Mouse (Mus musculus): ENCODE results near the gene Fyb. TPM values are rescaled to one million over a fixed set of nuclear protein-coding genes. Genes with fewer than 3 reads are reported as not detected.
"Not testable (repeated sequence)": the region's sequence is repeated elsewhere in the genome, so short reads cannot be mapped to it uniquely, and the experiment has no call there.

Fyb gene
- polyA plus RNA-seq, 1 experiment from 2014 or later, result 5.0 TPM

DNA sequence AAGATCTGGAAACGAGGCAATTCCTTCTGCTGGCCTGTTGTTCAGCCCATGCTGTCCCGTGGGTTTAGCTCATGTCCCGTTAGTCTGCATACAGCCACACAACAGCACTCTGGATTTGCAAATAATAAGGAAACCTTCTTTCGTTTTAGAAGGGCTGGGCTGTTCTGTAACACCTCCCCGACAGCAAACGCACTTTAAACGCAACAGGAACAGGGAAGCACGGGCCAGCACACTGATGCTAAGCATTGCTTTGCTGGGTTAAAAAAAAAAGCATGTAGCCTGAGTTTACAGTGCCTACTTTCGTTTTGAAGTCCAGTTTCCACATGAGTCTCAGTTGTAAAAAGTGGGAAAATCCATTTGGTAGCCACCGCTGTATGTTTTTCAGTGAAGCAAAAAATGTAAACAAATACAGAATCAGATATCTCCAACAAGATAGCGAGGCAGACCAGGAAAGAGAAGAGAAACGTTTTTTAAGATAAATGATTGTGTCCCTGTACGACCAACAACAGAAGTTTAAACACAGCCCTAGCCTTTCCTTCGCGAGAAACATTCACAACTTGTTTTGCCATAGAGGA lies 56.6 kb downstream of the Fyb start:
- Histone ChIP-seq H3K27me3 (ENCODE audit: control insufficient read depth, insufficient read depth, low read length) (no peaks in the 10 kb centered on the region), H3K4me2 (replicated peaks; ENCODE audit: low read depth, low read length) (peak overlapping the region; percentile 30), H3K9me3 (ENCODE audit: control insufficient read depth, low read depth, low read length) (no peaks in the 10 kb centered on the region), H3K4me3 (ENCODE audit: low read depth, low read length) (no peak overlapping the region), H3K9ac (replicated peaks; ENCODE audit: low read depth, low read length) (no peak overlapping the region), H3K4me1 (ENCODE audit: control insufficient read depth, insufficient read depth, low read length) (no peaks in the 10 kb centered on the region), H3K27ac (ENCODE audit: low read length) (no peak overlapping the region), H3K36me3 (ENCODE audit: control insufficient read depth, insufficient read depth, low read length) (no peaks in the 10 kb centered on the region)
- no peak for ATAC-seq (ENCODE audit: insufficient number of reproducible peaks, insufficient read depth, low FRiP score, low read depth)
- 48% methylated on average over 15 of the region's 15 CpGs for WGBS

DNA sequence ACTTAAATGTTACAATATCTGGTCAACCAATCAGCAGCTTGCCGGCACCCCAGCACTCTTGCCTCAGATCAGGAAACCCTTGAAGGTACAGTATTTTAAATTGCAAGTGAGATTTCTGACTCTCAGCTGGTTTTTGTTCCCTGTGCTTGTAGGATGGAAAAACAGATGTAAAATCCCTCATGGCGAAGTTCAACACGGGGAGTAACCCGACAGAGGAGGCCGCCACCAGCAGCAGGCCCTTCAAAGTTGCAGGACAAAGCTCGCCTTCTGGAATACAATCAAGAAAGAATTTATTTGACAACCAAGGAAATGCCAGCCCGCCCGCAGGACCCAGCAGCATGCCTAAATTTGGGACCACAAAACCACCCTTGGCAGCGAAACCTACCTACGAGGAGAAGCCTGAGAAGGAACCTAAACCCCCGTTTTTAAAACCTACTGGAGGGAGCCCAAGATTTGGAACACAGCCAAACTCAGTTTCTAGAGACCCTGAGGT lies 57.2 kb downstream of the Fyb start:
- Histone ChIP-seq H3K36me3 (ENCODE audit: control insufficient read depth, insufficient read depth, low read length) (no peaks in the 10 kb centered on the region), H3K4me1 (ENCODE audit: control insufficient read depth, insufficient read depth, low read length) (no peaks in the 10 kb centered on the region), H3K4me2 (replicated peaks; ENCODE audit: low read depth, low read length) (peak overlapping the region; percentile 30; the same call in 1 of the 2 replicates), H3K27ac (ENCODE audit: low read length) (no peak overlapping the region), H3K9me3 (ENCODE audit: control insufficient read depth, low read depth, low read length) (no peaks in the 10 kb centered on the region), H3K4me3 (ENCODE audit: low read depth, low read length) (no peak overlapping the region), H3K9ac (replicated peaks; ENCODE audit: low read depth, low read length) (no peak overlapping the region), H3K27me3 (ENCODE audit: control insufficient read depth, insufficient read depth, low read length) (no peaks in the 10 kb centered on the region)
- no peak for ATAC-seq (ENCODE audit: insufficient number of reproducible peaks, insufficient read depth, low FRiP score, low read depth)
- WGBS, result 75% methylated on average over 11 of the region's 11 CpGs

DNA sequence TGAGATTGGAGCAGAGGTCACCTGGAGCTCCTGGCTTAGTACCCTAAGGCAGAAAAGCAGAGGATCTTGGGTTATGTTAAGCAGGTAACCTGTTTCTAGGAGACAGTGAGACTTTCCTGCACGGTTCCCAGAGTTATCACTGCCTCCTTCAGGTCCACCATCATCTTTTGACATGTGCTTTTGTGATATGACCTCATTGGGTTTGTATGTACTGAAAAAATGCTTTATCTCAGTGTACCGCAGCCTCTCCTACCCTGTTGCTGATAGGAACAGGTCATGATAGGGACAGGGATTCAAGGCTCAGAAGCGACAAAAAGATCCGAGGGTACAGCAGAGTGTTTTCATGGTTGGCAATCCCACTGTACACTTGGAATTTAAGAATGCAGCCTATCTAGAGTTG lies 62.0 kb downstream of the Fyb start:
- H3K4me2 ChIP-seq (replicated peaks; ENCODE audit: low read depth, low read length), result no peak overlapping the region
- H3K36me3 ChIP-seq (ENCODE audit: control insufficient read depth, insufficient read depth, low read length), result no peaks in the 10 kb centered on the region
- no peak overlapping the region for H3K9ac ChIP-seq (replicated peaks; ENCODE audit: low read depth, low read length)
- H3K27me3 ChIP-seq (ENCODE audit: control insufficient read depth, insufficient read depth, low read length), result no peaks in the 10 kb centered on the region
- H3K4me3 ChIP-seq (ENCODE audit: low read depth, low read length), result no peak overlapping the region
- H3K27ac ChIP-seq (ENCODE audit: low read length), result no peak overlapping the region
- no peaks in the 10 kb centered on the region for H3K9me3 ChIP-seq (ENCODE audit: control insufficient read depth, low read depth, low read length)
- WGBS, result 84% methylated on average over 4 of the region's 4 CpGs
- no peaks in the 10 kb centered on the region for H3K4me1 ChIP-seq (ENCODE audit: control insufficient read depth, insufficient read depth, low read length)
- no peak for ATAC-seq (ENCODE audit: insufficient number of reproducible peaks, insufficient read depth, low FRiP score, low read depth)

DNA sequence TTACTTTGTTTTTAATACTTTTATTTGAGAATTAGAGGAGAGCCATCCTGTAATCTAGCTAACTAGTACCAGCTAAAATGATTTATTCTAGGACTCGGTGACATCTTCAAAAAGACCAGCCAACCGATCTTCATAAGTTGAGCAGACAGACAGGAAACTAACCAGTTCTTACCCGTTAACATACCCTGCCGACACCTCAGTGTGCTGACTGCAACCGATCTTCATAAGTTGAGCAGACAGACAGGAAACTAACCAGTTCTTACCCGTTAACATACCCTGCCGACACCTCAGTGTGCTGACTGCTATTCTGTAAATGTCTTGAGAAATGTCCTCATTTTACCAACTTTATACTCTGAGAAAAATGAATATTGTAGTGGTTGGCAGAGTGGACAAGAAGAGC lies 63.7 kb downstream of the Fyb start:
- WGBS, result 89% methylated on average over 7 of the region's 7 CpGs
- not testable (repeated sequence) for H3K9me3 ChIP-seq (ENCODE audit: control insufficient read depth, low read depth, low read length); H3K4me3 ChIP-seq (ENCODE audit: low read depth, low read length); H3K4me1 ChIP-seq (ENCODE audit: control insufficient read depth, insufficient read depth, low read length); H3K4me2 ChIP-seq (replicated peaks; ENCODE audit: low read depth, low read length); H3K27ac ChIP-seq (ENCODE audit: low read length); H3K27me3 ChIP-seq (ENCODE audit: control insufficient read depth, insufficient read depth, low read length); H3K9ac ChIP-seq (replicated peaks; ENCODE audit: low read depth, low read length); H3K36me3 ChIP-seq (ENCODE audit: control insufficient read depth, insufficient read depth, low read length); ATAC-seq (ENCODE audit: insufficient number of reproducible peaks, insufficient read depth, low FRiP score, low read depth)

DNA sequence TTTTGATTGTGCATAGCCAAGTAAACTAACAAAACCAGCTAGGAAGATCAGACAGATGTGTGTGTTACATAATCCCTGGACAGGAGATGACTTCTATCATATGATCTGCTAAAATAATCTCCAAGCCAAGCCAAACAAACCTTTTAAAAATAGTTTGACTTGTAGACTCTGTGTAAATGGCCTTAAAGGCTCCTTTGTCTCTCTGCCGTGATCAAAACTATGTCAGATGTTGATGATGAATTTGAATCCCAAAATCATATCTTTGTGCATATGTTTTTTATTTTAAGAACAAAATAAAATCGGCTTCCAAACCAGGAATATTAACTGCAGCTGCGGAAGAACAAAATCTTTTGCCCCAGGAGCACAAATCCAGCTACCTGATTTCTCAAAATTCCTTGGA lies 64.9 kb downstream of the Fyb start:
- no peak overlapping the region for H3K4me3 ChIP-seq (ENCODE audit: low read depth, low read length)
- ATAC-seq (ENCODE audit: insufficient number of reproducible peaks, insufficient read depth, low FRiP score, low read depth), result no peak

DNA sequence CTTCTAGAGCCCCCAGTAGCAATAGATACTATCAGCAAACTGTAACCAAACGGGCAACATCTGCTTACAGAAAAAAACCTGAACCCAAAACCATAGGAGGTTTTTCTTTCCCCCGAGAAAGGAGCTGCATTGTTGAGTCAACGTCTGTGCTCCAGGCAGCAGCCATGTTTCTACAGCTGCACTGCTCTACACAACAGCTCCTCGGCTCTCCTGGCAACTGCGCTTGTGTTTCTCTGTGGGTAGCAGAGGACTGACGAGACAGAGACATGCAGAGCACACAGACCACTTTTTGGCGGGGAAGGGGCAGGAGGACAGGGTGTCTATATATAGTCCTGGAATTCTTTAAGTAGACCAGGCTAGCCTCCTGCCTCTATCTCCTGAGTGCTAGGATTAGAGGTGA lies 65.5 kb downstream of the Fyb start:
- Histone ChIP-seq H3K9me3 (ENCODE audit: control insufficient read depth, low read depth, low read length) (no peaks in the 10 kb centered on the region), H3K27ac (ENCODE audit: low read length) (no peak overlapping the region), H3K4me3 (ENCODE audit: low read depth, low read length) (no peak overlapping the region), H3K27me3 (ENCODE audit: control insufficient read depth, insufficient read depth, low read length) (no peaks in the 10 kb centered on the region), H3K9ac (replicated peaks; ENCODE audit: low read depth, low read length) (no peak overlapping the region), H3K4me2 (replicated peaks; ENCODE audit: low read depth, low read length) (no peak overlapping the region), H3K4me1 (ENCODE audit: control insufficient read depth, insufficient read depth, low read length) (no peaks in the 10 kb centered on the region), H3K36me3 (ENCODE audit: control insufficient read depth, insufficient read depth, low read length) (no peaks in the 10 kb centered on the region)
- WGBS, result 69% methylated on average over 7 of the region's 7 CpGs
- ATAC-seq (ENCODE audit: insufficient number of reproducible peaks, insufficient read depth, low FRiP score, low read depth), result no peak

More for the DNA sequence above, 64.9 kb downstream of the Fyb start:
- H3K9ac ChIP-seq (replicated peaks; ENCODE audit: low read depth, low read length), result no peak overlapping the region
- no peak overlapping the region for H3K27ac ChIP-seq (ENCODE audit: low read length)
- no peaks in the 10 kb centered on the region for H3K9me3 ChIP-seq (ENCODE audit: control insufficient read depth, low read depth, low read length)
- H3K36me3 ChIP-seq (ENCODE audit: control insufficient read depth, insufficient read depth, low read length), result no peaks in the 10 kb centered on the region
- H3K4me2 ChIP-seq (replicated peaks; ENCODE audit: low read depth, low read length), result no peak overlapping the region
- no peaks in the 10 kb centered on the region for H3K4me1 ChIP-seq (ENCODE audit: control insufficient read depth, insufficient read depth, low read length)
- 70% methylated on average over 3 of the region's 3 CpGs for WGBS
- no peaks in the 10 kb centered on the region for H3K27me3 ChIP-seq (ENCODE audit: control insufficient read depth, insufficient read depth, low read length)

DNA sequence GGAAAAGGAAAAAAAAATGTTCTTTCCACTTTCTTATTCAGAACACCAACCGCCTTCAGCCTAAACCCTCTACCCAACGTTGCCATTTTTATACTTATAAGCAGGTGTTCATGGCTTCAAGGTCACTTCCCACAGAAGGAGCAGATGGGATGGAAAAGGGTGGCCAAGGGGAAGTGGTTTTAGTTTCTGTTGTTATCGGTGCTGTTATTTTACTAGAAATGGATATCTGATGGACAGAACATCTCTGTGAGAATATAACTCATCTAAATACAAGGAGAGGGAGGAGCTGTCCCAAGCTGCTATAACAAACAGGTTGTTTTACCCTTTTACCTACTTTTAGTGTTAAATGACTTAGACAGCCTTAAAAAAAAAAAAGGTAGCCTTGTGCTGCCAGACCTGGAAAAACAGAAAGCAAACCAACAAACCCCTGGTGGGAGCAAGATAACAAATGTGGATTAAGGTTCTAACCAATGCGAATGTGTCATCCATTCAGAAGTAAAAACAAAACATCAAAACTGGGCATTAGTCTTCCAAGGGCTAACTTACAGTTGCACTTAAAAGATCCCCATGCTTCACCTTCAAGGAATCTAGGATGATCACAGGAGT lies 68.3 kb downstream of the Fyb start:
- Histone ChIP-seq H3K4me3 (ENCODE audit: low read depth, low read length) (no peak overlapping the region), H3K27me3 (ENCODE audit: control insufficient read depth, insufficient read depth, low read length) (no peaks in the 10 kb centered on the region), H3K9ac (replicated peaks; ENCODE audit: low read depth, low read length) (no peak overlapping the region), H3K4me1 (ENCODE audit: control insufficient read depth, insufficient read depth, low read length) (no peaks in the 10 kb centered on the region), H3K4me2 (replicated peaks; ENCODE audit: low read depth, low read length) (no peak overlapping the region), H3K27ac (ENCODE audit: low read length) (no peak overlapping the region), H3K36me3 (ENCODE audit: control insufficient read depth, insufficient read depth, low read length) (no peaks in the 10 kb centered on the region), H3K9me3 (ENCODE audit: control insufficient read depth, low read depth, low read length) (no peaks in the 10 kb centered on the region)
- WGBS, result 85% methylated on average over 4 of the region's 4 CpGs
- ATAC-seq (ENCODE audit: insufficient number of reproducible peaks, insufficient read depth, low FRiP score, low read depth), result no peak

DNA sequence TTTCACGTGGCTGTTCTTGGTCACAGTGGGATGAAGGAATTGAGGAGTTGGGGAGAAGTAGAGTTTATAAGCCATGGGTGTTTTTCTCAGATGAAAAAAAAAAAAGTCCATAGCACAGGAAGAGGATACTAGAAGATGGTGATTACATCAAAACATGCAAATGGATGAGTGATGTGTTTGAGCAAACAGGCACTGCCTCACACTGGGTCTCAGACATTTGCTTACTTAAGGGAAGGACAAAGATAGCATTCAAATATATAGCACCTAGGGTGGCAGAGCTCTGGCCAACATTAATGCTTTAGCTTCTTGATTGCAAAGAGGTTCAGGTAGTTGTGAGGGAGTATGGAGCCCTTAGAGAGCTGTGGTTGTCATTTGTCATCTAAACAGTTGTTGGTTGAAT lies 68.9 kb downstream of the Fyb start:
- no peak overlapping the region for H3K27ac ChIP-seq (ENCODE audit: low read length)
- no peaks in the 10 kb centered on the region for H3K27me3 ChIP-seq (ENCODE audit: control insufficient read depth, insufficient read depth, low read length)
- H3K9ac ChIP-seq (replicated peaks; ENCODE audit: low read depth, low read length), result no peak overlapping the region
- no peaks in the 10 kb centered on the region for H3K9me3 ChIP-seq (ENCODE audit: control insufficient read depth, low read depth, low read length)
- no peak for ATAC-seq (ENCODE audit: insufficient number of reproducible peaks, insufficient read depth, low FRiP score, low read depth)
- H3K4me3 ChIP-seq (ENCODE audit: low read depth, low read length), result no peak overlapping the region
- H3K36me3 ChIP-seq (ENCODE audit: control insufficient read depth, insufficient read depth, low read length), result no peaks in the 10 kb centered on the region
- H3K4me1 ChIP-seq (ENCODE audit: control insufficient read depth, insufficient read depth, low read length), result no peaks in the 10 kb centered on the region
- 39% methylated on average over 1 of the region's 1 CpGs for WGBS
- no peak overlapping the region for H3K4me2 ChIP-seq (replicated peaks; ENCODE audit: low read depth, low read length)

All from stomach, embryonic 14.5 days (tissue).